Mouse (Mus musculus) kidney, adult 18-20 months (tissue): ENCODE results near the gene Irs4.

Source experiments
- DNase-seq: peaks from one replicate; pipeline ENCODE4 v3.0.0; 2021

Gene Irs4

GRCm38 (mm10) chrX:141724937-141725918, at the start of gene Irs4:
Gene Irs4 (minus strand): TSS chrX:141725263.
- DNase-seq, result peak; percentile 29

GRCm38 (mm10) chrX:141750360-141750759, 25.3 kb upstream of the Irs4 start:
- no peak for DNase-seq

- no peak for DNase-seq
These were observed 4.5 kb upstream of the Irs4 start for GRCm38 (mm10) chrX:141729570-141729969.

GRCm38 (mm10) chrX:141724391-141724891, 622 bp downstream of the Irs4 start:
- peak; percentile 19 for DNase-seq

- DNase-seq, result peak; percentile 16
These were observed 1.1 kb downstream of the Irs4 start for GRCm38 (mm10) chrX:141723936-141724335.

- peak; percentile 29 for DNase-seq
These were observed 3.3 kb downstream of the Irs4 start for GRCm38 (mm10) chrX:141721725-141722124.
